Mouse (Mus musculus) neural tube, embryonic 10.5 days (tissue): ENCODE measurements around the gene Ncoa3.
"Not testable (repeated sequence)": the region's sequence is repeated elsewhere in the genome, so short reads cannot be mapped to it uniquely, and the experiment has no call there.

Source experiments
- DNase-seq: peaks from one replicate; pipeline ENCODE4 v3.0.0-alpha.2; 2017; ENCODE audit warnings: low spot score; ENCODE audit errors: extremely low spot score

Gene Ncoa3

DNA sequence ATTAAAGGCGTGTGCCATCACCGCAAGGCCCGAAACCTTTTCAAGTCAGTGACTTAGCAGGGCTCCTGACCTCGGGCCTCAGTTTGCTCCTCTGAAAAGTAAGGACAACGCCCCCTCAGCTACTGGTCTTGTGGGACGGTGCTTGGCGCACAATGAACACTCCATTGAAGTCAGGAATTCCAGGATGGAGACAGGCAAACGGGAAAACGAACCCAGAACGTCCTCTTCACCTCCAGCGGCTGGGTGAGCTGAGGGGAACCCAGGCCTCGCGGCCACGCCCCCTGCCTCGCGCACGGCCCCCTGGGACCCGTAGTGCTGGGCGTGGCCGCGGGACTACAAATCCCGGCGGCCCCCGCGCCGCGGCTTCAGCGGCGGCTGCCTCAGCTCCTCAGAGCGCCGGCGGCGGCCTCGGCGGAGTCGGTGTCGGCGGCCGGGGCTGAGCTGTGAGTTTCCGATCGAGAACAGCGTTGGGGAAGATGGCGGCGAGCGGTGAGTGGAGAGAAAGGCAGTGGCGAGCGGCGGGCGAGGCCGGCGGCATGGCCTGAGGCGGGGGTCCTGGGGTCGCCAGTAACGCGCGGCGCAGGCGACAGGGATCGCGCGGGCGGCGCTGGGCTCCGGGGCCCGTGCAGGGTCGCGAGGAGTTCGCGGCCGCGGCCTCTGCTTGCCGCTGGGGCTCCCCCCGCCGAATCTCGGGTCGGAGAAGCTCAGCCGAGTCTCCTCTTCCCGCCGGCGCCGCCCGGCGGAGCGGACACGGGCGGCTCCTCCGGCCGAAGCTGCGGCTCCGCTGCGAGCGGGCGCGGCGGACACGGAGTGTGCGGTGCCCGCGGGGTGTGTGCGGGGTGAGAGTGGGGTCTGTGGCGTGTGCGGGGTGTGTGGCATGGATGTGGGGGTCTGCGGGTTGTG lies at the start of gene Ncoa3:
Gene Ncoa3, plus strand, starts transcription at position 367 of the 903 bp plus-strand sequence.
- peak; percentile 90 for DNase-seq

DNA sequence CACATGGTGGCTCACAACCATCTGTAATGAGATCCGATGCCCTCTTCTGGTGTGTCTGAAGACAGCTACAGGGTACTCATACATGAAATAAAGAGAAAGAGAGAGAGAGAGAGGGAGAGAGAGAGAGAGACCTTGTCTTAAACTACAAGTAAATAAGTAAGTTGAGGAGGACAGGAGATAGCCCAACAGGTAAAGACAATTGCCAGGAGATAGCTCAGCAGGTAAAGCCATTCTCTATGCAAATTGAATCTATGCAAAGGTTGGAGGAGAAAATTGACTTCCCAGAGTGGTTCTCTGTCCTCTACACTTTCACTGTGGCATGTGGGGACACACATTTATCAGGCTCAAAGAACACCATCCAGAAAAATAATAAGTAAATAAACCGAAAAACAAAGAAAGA lies 49.3 kb upstream of the Ncoa3 start:
- DNase-seq: no peak

DNA sequence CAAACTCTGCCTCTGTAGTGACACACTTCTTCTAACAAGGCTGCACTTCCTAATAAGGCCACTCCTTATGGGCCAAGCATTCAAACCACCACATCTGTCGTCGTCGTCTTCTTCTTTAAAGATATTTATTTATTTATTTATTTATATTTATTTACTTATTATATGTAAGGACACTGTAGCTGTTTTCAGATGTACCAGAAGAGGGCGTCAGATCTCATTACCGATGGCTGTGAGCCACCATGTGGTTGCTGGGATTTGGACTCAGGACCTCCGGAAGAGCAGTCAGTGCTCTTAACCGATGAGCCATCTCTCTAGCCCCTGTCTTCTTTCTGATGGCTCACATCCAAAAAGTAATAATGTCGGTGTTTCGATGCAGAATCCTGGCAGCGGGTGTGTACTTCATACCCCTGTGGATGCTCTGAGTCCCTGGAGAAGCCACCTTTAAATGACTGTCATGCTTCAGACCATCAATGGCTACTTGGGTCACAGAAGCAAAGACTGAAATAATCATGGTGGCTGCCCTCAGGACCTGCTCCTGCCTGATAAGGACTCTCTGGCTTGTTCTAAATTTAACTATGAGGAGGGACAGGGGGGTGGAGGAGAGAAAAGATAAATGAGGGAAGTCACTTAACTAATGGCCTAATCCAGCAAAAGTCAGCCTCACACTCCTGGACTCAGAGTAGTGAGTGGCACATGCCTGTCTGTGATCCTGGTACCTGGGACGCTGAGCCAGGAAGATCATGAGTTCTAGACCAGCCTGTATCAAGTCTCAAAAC lies 47.7 kb upstream of the Ncoa3 start:
- no peak for DNase-seq

DNA sequence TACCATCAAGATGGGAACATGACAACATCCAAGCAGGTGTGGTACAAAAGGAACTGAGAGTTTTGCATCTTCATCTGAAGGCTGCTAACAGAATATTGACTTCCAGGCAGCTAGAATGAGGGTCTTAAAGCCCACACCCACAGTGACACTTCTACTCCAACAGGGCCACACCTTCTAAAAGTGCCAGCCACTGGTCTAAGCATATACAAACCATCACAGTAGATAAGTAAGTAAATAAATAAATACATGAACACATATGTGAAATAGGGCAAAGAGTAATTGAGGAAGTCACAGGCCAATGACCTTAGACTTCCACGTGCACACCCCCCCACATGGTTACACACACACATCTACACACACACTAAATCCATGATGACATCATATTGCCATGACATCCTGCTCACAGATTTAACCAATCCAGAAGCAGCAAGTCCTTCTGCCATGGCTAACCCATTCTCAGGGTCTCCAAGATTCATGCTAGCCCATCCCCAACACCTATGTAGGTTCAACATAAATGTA lies 46.3 kb upstream of the Ncoa3 start:
- DNase-seq: no peak

DNA sequence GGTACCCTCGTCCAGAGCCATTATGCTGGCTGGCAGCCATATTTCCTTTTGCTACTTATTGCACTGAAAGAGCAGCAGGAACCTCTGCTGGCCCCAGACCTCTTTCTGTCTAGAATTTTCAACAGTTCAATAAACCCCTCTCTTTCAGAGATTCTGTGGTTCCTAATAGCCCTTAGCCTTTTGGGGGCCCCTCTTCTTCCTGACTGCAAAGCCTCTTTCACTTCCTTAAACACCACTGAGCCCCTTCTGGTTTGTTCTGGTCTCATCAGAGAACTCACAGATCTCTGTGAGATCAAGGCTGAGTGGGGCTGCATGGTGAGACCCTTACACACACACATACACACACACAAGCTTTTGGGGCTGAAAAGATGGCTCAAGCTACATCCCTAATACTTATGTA lies 44.4 kb upstream of the Ncoa3 start:
- DNase-seq: no peak

DNA sequence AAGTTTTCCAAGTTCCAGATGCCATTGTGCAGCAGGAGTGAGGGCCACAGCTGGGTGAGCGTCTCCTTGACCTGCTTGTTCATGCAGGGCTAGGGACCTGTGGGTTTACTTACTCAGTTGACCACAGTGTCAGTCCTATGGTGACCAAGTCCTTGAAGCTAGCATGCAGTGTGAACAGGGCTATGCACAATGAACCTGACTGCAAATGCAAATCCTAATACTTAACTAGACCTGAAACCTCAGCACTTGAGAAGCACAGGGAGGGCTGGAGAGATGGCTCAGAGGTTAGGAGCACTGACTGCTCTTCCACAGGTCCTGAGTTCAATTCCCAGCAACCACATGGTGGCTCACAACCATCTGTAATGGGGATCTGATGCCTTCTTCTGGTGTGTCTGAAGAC lies 43.7 kb upstream of the Ncoa3 start:
- not testable (repeated sequence) for DNase-seq

DNA sequence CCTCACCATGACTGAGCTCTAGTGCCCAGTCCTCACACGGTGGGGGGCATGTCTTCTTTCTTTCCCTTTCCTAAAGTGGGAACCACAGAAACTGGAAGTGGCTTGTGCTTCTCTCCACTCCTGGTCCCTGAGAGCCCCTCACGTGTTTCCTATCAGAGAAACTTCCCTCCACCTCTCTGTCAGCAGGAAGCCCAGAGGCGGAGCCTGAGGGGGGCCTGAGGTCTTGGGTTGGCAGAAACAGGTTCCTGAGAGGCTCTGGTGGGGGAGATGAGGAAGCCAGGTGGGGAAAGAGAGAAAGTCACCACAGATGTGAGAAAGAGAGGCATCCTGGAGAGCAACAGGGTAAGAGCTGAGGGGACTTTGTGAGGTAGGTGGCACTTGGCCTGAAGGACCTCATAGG lies 42.7 kb upstream of the Ncoa3 start:
- no peak for DNase-seq

DNA sequence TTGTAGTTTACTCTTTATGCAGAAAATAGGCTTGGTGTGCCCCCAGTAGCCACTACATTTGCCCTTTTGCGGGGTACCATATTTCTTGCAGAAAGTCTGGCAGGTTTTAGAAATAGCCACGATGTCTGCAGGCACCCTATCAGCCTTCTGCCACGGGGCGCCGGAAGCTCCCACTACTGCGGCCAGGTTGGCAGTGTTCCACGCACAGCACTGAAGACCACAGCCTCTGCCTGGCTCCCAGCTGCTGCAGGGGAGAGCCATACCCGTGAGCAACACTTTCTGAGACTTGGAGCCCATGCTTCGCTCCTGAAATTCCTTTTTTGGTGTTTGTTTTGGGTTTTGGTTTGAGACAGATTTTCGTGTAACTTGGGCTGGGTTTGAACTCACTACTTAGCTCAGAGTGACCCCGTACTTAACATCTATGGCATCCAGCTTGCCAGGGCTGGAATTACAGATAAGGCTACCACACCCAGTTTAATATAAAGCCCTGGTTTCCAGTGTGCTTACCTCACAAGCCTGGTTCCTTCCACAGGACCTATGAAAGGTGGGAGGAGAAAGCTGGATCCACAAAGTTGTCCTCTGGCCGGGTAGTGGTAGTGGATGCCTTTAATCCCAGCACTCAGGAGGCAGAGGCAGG lies 40.9 kb upstream of the Ncoa3 start:
- DNase-seq: no peak

DNA sequence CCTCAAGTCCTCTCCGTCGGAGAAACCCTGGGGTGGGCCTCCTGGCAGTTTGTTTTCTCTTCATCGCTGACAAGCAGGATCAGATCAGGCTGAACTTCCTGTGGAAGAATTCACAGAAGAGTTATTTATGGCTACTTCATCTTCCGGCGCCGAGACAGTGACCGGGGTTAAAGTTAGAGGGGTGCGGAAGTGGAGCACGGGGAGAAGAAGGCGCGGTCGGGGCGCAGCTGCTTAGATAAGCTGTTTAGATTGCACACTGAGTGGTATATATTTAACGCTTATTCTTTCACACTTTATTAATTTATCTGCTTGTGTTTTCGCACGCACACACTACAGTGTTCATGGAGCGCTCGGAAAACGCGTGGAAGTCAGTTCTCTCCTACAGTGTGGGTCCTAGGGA lies 37.6 kb upstream of the Ncoa3 start:
- no peak for DNase-seq

DNA sequence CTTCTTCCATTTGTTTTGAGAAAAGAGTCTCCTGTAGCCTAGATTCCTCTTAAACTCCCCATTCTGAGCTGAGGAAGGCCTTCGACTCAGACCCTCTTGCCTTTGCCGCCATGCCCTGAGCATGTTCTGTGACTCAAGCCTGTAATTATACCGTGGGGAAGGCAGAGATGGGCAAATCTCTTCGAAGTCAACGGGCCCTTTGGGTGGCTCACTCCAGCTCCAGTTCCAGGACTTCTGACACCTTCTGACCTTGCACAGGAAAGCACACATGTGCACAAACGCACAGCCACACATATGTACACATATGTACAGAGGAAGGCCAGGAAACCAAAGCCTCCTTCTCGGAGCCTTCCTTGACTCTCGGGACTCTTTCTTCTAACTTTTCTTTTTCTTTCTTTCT lies 37.0 kb upstream of the Ncoa3 start:
- DNase-seq: no peak

DNA sequence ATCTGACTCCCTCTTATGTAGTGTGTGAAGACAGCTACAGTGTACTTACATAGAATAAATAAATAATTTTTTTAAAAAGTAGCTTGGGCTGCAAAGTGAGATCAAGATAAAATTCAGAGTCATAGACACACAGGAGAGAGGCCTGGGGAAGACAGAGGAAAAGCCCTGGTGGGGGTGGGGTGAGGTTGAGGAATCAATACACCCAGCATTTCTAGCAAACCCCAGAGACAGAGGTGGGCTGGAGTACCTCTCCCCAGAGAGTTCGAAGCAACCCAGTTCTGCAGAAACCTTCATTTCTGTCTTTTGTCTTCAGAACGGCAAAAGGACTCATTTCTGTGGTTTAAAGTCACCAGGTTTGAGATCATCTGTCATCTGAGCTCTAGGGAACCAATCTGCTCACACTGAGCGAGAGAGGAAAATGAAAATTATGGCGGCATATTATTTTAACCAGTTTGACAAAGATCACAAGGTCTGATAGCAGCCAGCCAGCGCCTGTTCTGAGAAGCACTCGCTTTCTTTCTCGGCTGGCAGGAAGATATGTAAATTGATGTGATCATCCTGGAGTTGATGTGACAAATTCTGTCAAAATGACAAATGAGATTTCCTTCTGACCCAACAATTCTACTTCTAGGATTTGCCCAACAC lies 36.2 kb upstream of the Ncoa3 start:
- no peak for DNase-seq

DNA sequence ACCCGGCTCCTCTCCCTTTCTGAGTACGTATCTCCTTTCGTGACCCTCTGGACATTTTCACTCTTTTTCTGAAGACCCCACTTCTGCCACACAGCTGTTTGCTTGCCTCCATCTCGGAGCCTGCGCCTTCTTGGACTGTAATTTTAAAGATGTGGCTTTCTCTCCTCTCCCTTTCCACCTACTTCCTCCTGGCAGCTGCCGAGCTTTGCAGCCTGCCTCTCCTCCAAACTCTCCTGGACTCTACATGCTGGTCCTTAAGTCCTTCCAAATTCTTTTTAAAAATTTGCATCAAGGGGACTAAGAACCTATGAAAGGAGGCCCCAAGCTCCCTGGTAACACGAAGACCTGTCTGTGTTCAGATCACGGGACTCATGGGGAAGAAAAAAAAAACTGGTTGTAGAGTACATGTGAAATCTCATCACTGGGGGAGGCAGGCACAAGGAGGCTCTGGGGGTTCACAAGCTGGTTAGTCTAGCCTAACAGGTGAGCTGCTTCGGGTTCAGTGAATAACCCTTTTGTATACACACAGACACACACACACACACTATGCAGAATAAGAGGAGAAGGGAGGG lies 35.1 kb upstream of the Ncoa3 start:
- DNase-seq: no peak

DNA sequence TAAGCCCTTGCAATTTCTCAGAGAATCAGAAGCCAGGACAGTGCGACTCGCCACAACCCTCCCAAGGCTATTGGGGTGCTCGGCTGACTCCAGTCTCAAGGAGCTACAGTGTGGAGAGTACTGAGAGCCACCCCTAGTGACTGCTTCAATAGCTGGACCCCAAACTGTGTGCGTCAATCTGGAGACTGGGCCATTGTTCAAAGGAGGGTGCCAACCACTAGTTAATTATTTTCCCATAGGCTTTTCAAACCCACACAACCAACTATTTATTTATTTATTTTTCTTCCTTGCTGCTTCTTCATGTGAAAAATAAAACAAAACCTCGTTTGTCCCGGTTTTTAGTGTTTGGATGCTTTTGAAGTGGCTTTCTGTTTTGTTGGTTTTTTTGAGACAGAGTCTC lies 33.9 kb upstream of the Ncoa3 start:
- no peak for DNase-seq

DNA sequence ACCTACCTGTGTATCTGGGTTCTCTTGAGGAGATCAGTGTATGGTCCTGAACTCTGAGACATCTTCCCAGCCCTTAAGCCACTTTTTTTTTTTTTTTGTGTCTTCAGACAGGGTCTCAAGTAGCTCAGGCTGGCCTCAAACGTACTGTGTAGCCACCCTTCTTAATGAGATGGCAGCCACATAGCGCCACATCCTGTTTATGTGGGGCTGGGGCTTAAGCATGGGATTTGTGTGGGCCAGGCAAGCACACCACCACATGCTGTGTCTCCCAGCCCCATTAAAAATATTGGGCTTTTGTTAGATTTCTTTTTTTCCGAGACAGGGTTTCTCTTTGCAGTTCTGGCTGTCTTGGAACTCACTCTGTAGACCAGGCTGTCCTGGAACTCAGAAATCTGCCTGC lies 31.7 kb upstream of the Ncoa3 start:
- DNase-seq: no peak

DNA sequence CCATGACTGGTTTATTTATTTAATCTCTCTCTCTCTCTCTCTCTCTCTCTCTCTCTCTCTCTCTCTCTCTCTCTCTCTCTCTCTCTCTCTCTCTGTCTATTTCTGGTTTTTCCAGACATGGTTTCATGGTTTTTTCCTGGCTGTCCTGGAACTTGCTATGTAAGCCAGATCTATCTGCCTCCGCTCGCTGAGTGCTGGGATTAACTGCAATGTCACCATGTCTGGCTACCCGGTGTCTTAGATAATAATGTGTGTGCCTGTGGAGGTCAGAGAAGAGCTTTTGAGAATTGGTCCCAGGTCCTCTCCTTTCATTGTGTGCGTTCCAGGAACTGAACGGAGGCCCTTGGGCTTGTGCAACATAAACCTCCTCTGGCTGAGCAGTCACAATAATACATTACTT lies 29.6 kb upstream of the Ncoa3 start:
- no peak for DNase-seq

DNA sequence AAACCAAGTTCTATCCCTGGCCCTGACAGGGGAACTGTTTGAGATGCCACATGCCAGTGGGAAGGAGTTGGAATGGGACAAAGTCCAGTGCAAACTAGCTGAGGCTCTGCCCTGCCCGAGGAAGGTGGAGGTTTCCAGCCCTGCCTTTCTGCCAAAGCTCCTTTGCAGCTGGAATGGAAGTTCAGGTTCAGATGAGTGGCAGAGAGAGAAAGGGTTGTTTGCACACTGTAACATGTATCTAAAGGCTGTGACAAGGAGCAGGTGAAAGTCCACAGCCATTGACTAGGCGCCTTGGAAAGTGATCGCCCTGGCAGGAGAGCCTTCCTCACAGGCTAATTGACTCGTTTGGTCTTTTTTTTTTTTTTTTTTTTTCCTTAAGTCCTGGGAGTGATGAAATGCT lies 28.3 kb upstream of the Ncoa3 start:
- DNase-seq: no peak

DNA sequence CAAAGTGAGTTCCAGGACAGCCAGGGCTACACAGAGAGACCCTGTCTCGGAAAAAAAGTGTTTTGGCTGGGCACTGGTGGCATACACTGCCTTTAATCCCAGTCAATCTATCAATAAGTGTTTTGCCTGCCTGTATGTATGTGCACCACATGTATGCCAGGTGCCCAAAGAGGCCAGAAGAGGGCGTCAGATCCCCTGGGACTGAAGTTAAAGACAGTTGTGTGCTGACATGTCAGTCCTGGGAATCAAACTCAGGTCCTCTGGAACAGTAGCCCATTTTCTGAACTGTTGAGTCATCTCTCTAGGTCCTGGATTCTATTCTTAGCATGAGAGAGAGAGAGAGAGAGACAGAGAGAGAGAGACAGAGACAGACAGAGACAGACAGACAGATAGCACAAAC lies 25.4 kb upstream of the Ncoa3 start:
- no peak for DNase-seq

DNA sequence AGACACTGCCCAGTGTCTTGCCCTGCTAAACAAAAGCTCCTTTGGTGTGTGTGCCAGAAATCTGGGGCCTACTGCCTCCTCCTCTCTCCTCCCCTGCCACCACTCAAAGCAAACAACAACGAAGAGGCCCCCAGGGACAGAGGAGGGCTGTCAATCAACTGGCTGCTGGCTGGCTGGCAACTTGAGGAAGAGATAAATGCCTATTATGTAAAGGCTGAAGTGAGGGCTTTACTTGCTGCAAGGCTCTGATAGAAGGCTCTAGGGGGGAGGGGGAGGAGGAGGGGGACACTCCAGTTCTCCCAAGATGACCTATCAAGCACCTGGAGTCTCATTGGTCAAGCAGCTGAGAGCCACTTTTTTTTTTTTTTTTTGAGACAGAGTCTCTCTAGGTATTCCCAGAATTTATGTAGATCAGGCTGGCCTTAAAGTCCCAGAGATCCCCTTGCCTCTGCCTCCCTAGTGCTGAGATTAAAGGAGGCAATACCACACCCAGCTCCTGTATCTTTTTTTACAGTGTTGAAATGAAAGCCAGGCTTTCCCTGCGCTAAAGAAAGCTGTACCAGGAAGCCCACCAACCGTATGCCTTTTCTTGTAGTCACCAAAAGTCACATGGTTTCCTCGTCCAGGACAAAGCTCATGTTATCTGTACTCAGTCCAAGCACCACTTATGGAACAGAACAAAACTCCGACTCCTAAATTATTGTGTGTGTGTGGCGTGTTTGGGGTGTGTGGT lies 24.4 kb upstream of the Ncoa3 start:
- DNase-seq: peak; percentile 40

DNA sequence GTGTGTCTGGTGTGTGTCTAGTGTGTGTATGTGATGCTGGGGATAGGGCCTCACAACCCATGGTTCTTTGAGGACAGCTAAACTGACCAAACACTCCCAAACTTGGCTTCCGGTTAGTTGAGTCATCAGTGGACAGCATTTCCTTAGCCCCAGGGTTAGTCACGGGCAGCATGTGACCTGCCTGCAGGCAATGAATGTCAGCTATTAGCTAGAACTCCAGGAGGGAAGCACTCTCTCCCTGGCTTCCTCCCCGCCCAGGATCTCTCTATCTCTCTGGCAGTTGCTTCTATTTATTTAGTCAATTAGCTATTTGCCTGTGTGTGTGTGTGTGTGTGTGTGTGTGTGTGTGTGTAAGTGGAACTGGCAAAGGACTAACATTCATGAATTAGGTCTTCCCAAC lies 23.6 kb upstream of the Ncoa3 start:
- no peak for DNase-seq

DNA sequence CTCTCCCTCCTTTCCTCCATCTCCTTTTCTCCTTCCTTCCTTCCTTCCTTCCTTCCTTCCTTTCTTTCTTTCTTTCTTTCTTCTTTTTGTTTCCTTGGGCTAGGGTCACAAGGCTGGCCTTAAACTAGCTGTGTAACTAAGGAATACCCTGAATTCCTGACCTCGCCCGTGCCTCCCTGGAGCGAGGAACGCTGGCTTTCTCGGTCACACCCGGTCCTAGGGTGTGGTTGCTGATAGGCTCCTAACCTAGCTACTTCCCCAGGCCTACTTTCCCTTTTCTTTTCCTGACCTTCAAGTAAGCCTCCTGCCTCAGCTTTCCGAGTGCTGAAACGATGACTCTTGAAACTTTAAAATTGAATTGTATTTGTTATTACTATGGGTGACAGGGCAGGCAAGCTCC lies 23.0 kb upstream of the Ncoa3 start:
- DNase-seq: no peak
